Mouse (Mus musculus) ES-E14 (cell line): ENCODE data around the gene Ncam1.

Experiments
- CHD2 ChIP-seq: IDR thresholded peaks from 2 replicates; pipeline ENCODE4 v1.6.1; 2014; ENCODE audit warnings: mild to moderate bottlenecking, low read depth, low read length, inconsistent platforms
- HCFC1 ChIP-seq: IDR thresholded peaks from 2 replicates; pipeline ENCODE4 v1.6.1; 2012; ENCODE audit warnings: low read length, inconsistent platforms, borderline replicate concordance; ENCODE audit not compliant: insufficient read depth
- MAFK ChIP-seq: IDR thresholded peaks from 2 replicates; pipeline ENCODE4 v1.6.1; 2014; ENCODE audit warnings: mild to moderate bottlenecking, low read depth, low read length, inconsistent platforms; ENCODE audit not compliant: insufficient read depth
- ZC3H11A ChIP-seq: IDR thresholded peaks from 2 replicates; pipeline ENCODE4 v1.6.1; 2012; ENCODE audit warnings: low read depth, mild to moderate bottlenecking, inconsistent platforms, low read length, borderline replicate concordance
- ZNF384 ChIP-seq: IDR thresholded peaks from 2 replicates; pipeline ENCODE4 v1.6.1; 2012; ENCODE audit warnings: low read depth, low read length, inconsistent platforms

- TF ChIP-seq ZC3H11A (no peak), CHD2 (no peak), MAFK (no peak), ZNF384 (no peak), HCFC1 (no peak)
These were observed 43.5 kb downstream of the Ncam1 start for GRCm38 (mm10) chr9:49755214-49755613.
